In genomic region chr6:91745246-91745645, GRCm38 (mm10) we compare ENCODE assay signal across 16 mouse cellular contexts.
"Had no signal": no experiment of that assay in that cellular context is flagged by ENCODE, and none has a peak within 500 bp of the region (broad histone marks: within the 10 kb centered on the region; RNA-seq: fewer than 3 reads in every experiment).

No protein-coding gene starts in this region.

- H3K4me1 ChIP-seq: intestine, embryonic 15.5 days; midbrain, embryonic 13.5 days had no signal

- H3K27ac ChIP-seq: intestine, embryonic 15.5 days; layer of hippocampus, adult 2 months; limb, embryonic 12.5 days; limb, embryonic 15.5 days; liver, embryonic 14.5 days; macrophage; midbrain, embryonic 13.5 days; stomach, embryonic 15.5 days had no signal

- ATAC-seq: intestine, embryonic 15.5 days; liver, postnatal 0 days; lung, postnatal 0 days; midbrain, embryonic 13.5 days; midbrain, embryonic 16.5 days had no signal

- H3K4me3 ChIP-seq: intestine, embryonic 15.5 days; layer of hippocampus, adult 2 months; limb, embryonic 12.5 days; limb, embryonic 15.5 days; midbrain, embryonic 13.5 days; stomach, embryonic 15.5 days had no signal

- DNase-seq: layer of hippocampus, adult 9-11 months; liver, postnatal 0 days; lung, embryonic 14.5 days; spleen, adult 18-20 months; thymus, postnatal 25 days had no signal

- H3K27me3 ChIP-seq: intestine, embryonic 15.5 days; limb, embryonic 12.5 days; limb, embryonic 15.5 days; midbrain, embryonic 13.5 days; stomach, embryonic 15.5 days had no signal

- H3K9me3 ChIP-seq: intestine, embryonic 15.5 days; limb, embryonic 12.5 days; limb, embryonic 15.5 days; midbrain, embryonic 13.5 days; stomach, embryonic 15.5 days had no signal

- H3K4me2 ChIP-seq: intestine, embryonic 15.5 days; limb, embryonic 12.5 days; limb, embryonic 15.5 days; liver, embryonic 11.5 days; lung, embryonic 14.5 days; midbrain, embryonic 13.5 days; stomach, embryonic 15.5 days had no signal

- H3K9ac ChIP-seq: intestine, embryonic 15.5 days; limb, embryonic 12.5 days; limb, embryonic 15.5 days; liver, embryonic 14.5 days; liver, postnatal 0 days; lung, embryonic 14.5 days; midbrain, embryonic 13.5 days; stomach, embryonic 15.5 days had no signal
